Mouse (Mus musculus): ENCODE data around the gene Dysf. TPM values are rescaled to one million over a fixed set of nuclear protein-coding genes. Genes with fewer than 3 reads are reported as not detected.

The Dysf gene
- total and polyA plus RNA-seq, 2 experiments from 2014 or later = 1.4 to 1.7 TPM

DNA sequence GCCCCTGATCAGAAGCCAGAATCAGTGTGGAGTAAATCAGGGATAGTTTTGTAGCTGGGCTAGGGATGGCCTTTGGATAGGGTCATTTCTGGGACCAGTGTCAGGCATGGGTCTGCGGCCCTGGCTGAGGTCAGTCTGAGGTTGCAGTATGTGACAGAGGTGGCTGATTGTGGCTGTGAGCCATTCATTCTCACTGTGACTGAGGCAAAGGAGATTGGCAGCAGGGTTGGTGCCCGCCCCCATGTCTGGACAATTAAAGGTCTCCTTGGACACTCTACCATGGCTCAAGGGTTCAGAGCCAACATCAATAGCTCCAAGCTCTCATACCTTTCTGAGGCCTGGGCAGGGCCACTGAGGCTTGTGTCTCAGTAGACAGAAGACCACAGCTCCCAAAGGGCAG is 227.0 kb downstream of the Dysf start:
- 83% methylated on average over 2 of the region's 2 CpGs for WGBS
- no peaks in the 10 kb centered on the region for H3K4me1 ChIP-seq (ENCODE audit: insufficient read depth, low read length)
- H3K4me3 ChIP-seq (ENCODE audit: low read depth, low read length) = no peak overlapping the region
- no peaks in the 10 kb centered on the region for H3K27me3 ChIP-seq (ENCODE audit: insufficient read depth, low read length)
- DNase-seq (ENCODE audit: low spot score) (no peak), ATAC-seq (ENCODE audit: low FRiP score) (no peak)
- H3K36me3 ChIP-seq (ENCODE audit: insufficient read depth, low read length) = no peaks in the 10 kb centered on the region
- H3K9ac ChIP-seq (replicated peaks; ENCODE audit: low read length, poor library complexity, severe bottlenecking) = no peak overlapping the region
- H3K9me3 ChIP-seq (ENCODE audit: low read length) = no peaks in the 10 kb centered on the region
- TF ChIP-seq CTCF (IDR thresholded peaks at IDR 0.05) = no peak
- no peak overlapping the region for H3K27ac ChIP-seq (ENCODE audit: low read depth, low read length)
- H3K4me2 ChIP-seq (ENCODE audit: low read depth, low read length, poor library complexity, severe bottlenecking) = no peak overlapping the region

DNA sequence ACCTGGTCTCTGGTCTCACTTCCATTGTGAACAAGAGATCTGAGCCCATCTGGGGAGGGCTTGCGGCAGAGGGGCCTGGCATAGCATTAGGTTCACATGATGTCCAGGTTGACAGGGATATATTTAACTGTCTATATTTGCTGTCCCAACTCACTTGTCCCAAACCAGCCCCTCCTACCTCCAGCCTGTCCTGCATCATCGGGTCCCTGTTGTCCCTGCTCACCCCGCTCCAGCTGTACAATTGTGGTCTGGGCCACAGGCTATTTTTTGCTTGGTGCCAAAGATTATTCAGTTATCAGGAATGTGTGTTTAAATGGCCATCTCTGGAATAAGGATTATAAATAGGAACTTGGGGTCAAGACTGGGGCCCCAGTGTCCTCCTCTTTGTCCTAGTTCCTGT is 235.0 kb downstream of the Dysf start:
- Histone ChIP-seq H3K36me3 (ENCODE audit: insufficient read depth, low read length) (no peaks in the 10 kb centered on the region), H3K9ac (replicated peaks; ENCODE audit: low read length, poor library complexity, severe bottlenecking) (no peak overlapping the region), H3K27me3 (ENCODE audit: insufficient read depth, low read length) (no peaks in the 10 kb centered on the region), H3K9me3 (ENCODE audit: low read length) (no peaks in the 10 kb centered on the region), H3K4me3 (ENCODE audit: low read depth, low read length) (no peak overlapping the region), H3K4me2 (ENCODE audit: low read depth, low read length, poor library complexity, severe bottlenecking) (no peak overlapping the region), H3K4me1 (ENCODE audit: insufficient read depth, low read length) (no peaks in the 10 kb centered on the region), H3K27ac (ENCODE audit: low read depth, low read length) (no peak overlapping the region)
- no peak for DNase-seq (ENCODE audit: low spot score)
- TF ChIP-seq CTCF (IDR thresholded peaks at IDR 0.05) = no peak
- ATAC-seq (ENCODE audit: low FRiP score) = no peak
- 93% methylated on average over 3 of the region's 3 CpGs for WGBS

DNA sequence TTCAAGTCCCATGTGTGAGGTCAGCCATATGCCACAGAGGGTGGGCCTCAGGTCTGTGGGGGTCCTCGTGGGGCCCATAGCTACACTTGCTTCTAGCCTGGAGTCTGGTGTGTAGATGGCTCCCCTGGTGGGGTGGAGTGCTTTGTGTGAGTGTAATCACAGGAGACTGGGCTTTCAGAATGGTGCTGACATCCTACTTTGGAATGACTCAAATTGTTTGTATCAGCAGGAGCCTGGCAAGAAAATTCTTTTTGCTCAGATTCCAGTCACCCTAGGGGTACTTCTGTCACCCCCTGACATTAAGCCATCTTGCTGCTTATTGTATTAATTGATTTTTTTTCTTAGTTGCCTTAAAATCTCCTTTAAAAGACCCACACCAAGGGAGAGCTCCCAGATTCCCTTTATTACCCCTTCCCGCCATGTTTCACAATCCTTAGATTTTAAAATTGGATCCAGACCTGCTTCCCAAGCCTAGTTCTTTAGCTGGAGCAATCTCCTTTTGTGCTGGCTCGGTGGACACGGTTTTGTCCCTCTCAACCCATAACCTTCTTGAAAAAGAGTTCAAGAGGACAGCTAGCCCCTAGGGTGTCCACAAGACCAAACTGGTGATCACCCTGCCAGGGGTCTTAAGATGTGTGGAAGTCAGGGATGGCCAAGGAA is 237.8 kb downstream of the Dysf start:
- no peak for ATAC-seq (ENCODE audit: low FRiP score)
- DNase-seq (ENCODE audit: low spot score) = no peak
- Histone ChIP-seq H3K4me1 (ENCODE audit: insufficient read depth, low read length) (no peaks in the 10 kb centered on the region), H3K36me3 (ENCODE audit: insufficient read depth, low read length) (no peaks in the 10 kb centered on the region), H3K27ac (ENCODE audit: low read depth, low read length) (no peak overlapping the region), H3K4me2 (ENCODE audit: low read depth, low read length, poor library complexity, severe bottlenecking) (no peak overlapping the region), H3K9ac (replicated peaks; ENCODE audit: low read length, poor library complexity, severe bottlenecking) (no peak overlapping the region), H3K27me3 (ENCODE audit: insufficient read depth, low read length) (no peaks in the 10 kb centered on the region), H3K4me3 (ENCODE audit: low read depth, low read length) (no peak overlapping the region), H3K9me3 (ENCODE audit: low read length) (no peaks in the 10 kb centered on the region)
- no peak for TF ChIP-seq CTCF (IDR thresholded peaks at IDR 0.05)
- WGBS = 71% methylated on average over 4 of the region's 4 CpGs

DNA sequence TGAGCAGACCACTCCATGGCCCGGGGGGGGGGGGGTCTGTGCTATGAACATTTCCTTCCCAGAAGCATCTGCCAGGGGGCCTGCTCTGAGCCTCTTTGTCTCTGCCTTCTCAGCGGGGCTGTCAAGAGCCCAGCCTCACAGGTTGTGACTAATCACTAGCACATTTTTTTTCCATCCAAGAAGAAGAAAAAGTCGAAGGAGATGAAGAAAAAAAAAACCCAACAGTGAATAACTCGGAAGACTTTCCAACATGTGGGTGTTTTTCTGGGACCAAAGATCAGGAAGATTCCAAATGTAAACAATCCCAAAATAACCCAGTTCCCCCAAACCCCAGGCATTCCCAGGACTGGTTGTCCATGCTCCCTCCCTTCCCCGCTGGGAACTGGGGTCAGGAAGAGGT is 238.6 kb downstream of the Dysf start:
- Histone ChIP-seq H3K9ac (replicated peaks; ENCODE audit: low read length, poor library complexity, severe bottlenecking) (no peak overlapping the region), H3K36me3 (ENCODE audit: insufficient read depth, low read length) (no peaks in the 10 kb centered on the region), H3K27ac (ENCODE audit: low read depth, low read length) (no peak overlapping the region), H3K27me3 (ENCODE audit: insufficient read depth, low read length) (no peaks in the 10 kb centered on the region), H3K9me3 (ENCODE audit: low read length) (no peaks in the 10 kb centered on the region), H3K4me2 (ENCODE audit: low read depth, low read length, poor library complexity, severe bottlenecking) (no peak overlapping the region), H3K4me3 (ENCODE audit: low read depth, low read length) (no peak overlapping the region), H3K4me1 (ENCODE audit: insufficient read depth, low read length) (no peaks in the 10 kb centered on the region)
- DNase-seq (ENCODE audit: low spot score) = no peak
- no peak for ATAC-seq (ENCODE audit: low FRiP score)
- no peak for TF ChIP-seq CTCF (IDR thresholded peaks at IDR 0.05)
- WGBS = 71% methylated on average over 5 of the region's 5 CpGs

Other genes with a start within 250 kb of the Dysf start
- not detected in 2 replicates for gene Ankrd53, start 245.9 kb upstream of the Dysf start, total RNA-seq (2014; rRNA removed)
- 0.10 and 0.12 TPM in 2 replicates for gene Ankrd53, start 245.9 kb upstream of the Dysf start, polyA plus RNA-seq (2015; fragmentation: Nextera tagmentation; extraction: Ambion mirVana)
- gene Tex261, start 232.8 kb upstream of the Dysf start, total RNA-seq (2014; rRNA removed) = 45.8 and 54.4 TPM in 2 replicates
- 66.8 and 71.4 TPM in 2 replicates for gene Tex261, start 232.8 kb upstream of the Dysf start, polyA plus RNA-seq (2015; fragmentation: Nextera tagmentation; extraction: Ambion mirVana)
- gene Nagk, start 213.6 kb upstream of the Dysf start, total RNA-seq (2014; rRNA removed) = 58.1 and 60.6 TPM in 2 replicates
- 94.7 and 104 TPM in 2 replicates for gene Nagk, start 213.6 kb upstream of the Dysf start, polyA plus RNA-seq (2015; fragmentation: Nextera tagmentation; extraction: Ambion mirVana)
- gene Paip2b, start 176.8 kb upstream of the Dysf start, total RNA-seq (2014; rRNA removed) = 59.3 and 66.5 TPM in 2 replicates
- 25.9 and 26.1 TPM in 2 replicates for gene Paip2b, start 176.8 kb upstream of the Dysf start, polyA plus RNA-seq (2015; fragmentation: Nextera tagmentation; extraction: Ambion mirVana)
- 107 and 123 TPM in 2 replicates for gene Zfp638, start 141.5 kb upstream of the Dysf start, total RNA-seq (2014; rRNA removed)
- 47.0 and 53.8 TPM in 2 replicates for gene Zfp638, start 141.5 kb upstream of the Dysf start, polyA plus RNA-seq (2015; fragmentation: Nextera tagmentation; extraction: Ambion mirVana)